Mouse (Mus musculus): Measurements from ENCODE around the gene Ltb4r2. TPM values are rescaled to one million over a fixed set of nuclear protein-coding genes. Genes with fewer than 3 reads are reported as not detected.

The Ltb4r2 gene
- polyA plus RNA-seq, 1 experiment from 2014 or later = 0.25 TPM

GRCm38 (mm10) chr14:55765696-55766095 is 4.5 kb downstream of the Ltb4r2 start, which contains the start of gene Ltb4r1:
TSS of gene Ltb4r1 (plus strand) at chr14:55765962.
- WGBS = 54% methylated on average over 4 of the region's 4 CpGs
- ATAC-seq (ENCODE audit: extremely low read depth, insufficient number of reproducible peaks, low FRiP score, low TSS enrichment) = no peak

GRCm38 (mm10) chr14:55767519-55768414 is 6.5 kb downstream of the Ltb4r2 start:
- peak; percentile 32; the same call in 1 of the 2 replicates for ATAC-seq (ENCODE audit: extremely low read depth, insufficient number of reproducible peaks, low FRiP score, low TSS enrichment)

More at GRCm38 (mm10) chr14:55765696-55766095, 4.5 kb downstream of the Ltb4r2 start, which contains the start of gene Ltb4r1:
- H3K4me2 ChIP-seq = no peak within 1 kb of the TSS
- H3K36me3 ChIP-seq = peaks cover 3% of the 10 kb centered on the region; the same call in 1 of the 2 replicates
- peaks cover 90% of the 10 kb centered on the region for H3K27me3 ChIP-seq (replicated peaks)
- H3K9me3 ChIP-seq = no peaks in the 10 kb centered on the region
- no peak within 1 kb of the TSS for H3K9ac ChIP-seq
- H3K4me1 ChIP-seq = peaks cover 41% of the 10 kb centered on the region
- H3K27ac ChIP-seq (replicated peaks) = no peak within 1 kb of the TSS
- H3K4me3 ChIP-seq = no peak within 1 kb of the TSS

GRCm38 (mm10) chr14:55768555-55768954 is 7.3 kb downstream of the Ltb4r2 start:
- 85% methylated on average over 6 of the region's 6 CpGs for WGBS
- H3K9ac ChIP-seq = no peak overlapping the region
- no peak for ATAC-seq (ENCODE audit: extremely low read depth, insufficient number of reproducible peaks, low FRiP score, low TSS enrichment)

More at GRCm38 (mm10) chr14:55767519-55768414, 6.5 kb downstream of the Ltb4r2 start:
- 11% methylated on average over 52 of the region's 52 CpGs for WGBS
- Histone ChIP-seq H3K27me3 (replicated peaks) (peaks cover 77% of the 10 kb centered on the region), H3K4me1 (peaks cover 29% of the 10 kb centered on the region), H3K9me3 (no peaks in the 10 kb centered on the region), H3K36me3 (peaks cover 3% of the 10 kb centered on the region; the same call in 1 of the 2 replicates), H3K9ac (peak overlapping the region; percentile 78), H3K4me3 (peak overlapping the region; percentile 53), H3K4me2 (peak overlapping the region; percentile 82), H3K27ac (replicated peaks) (no peak overlapping the region)

GRCm38 (mm10) chr14:55769087-55769703 is 8.0 kb downstream of the Ltb4r2 start:
- H3K9ac ChIP-seq = no peak overlapping the region
- no peaks in the 10 kb centered on the region for H3K9me3 ChIP-seq
- no peak overlapping the region for H3K27ac ChIP-seq (replicated peaks)
- 69% methylated on average over 16 of the region's 16 CpGs for WGBS
- H3K27me3 ChIP-seq (replicated peaks) = peaks cover 70% of the 10 kb centered on the region
- peaks cover 14% of the 10 kb centered on the region for H3K4me1 ChIP-seq
- H3K4me2 ChIP-seq = no peak overlapping the region
- no peak overlapping the region for H3K4me3 ChIP-seq
- no peak for ATAC-seq (ENCODE audit: extremely low read depth, insufficient number of reproducible peaks, low FRiP score, low TSS enrichment)
- H3K36me3 ChIP-seq = peaks cover 8% of the 10 kb centered on the region

More at GRCm38 (mm10) chr14:55768555-55768954, 7.3 kb downstream of the Ltb4r2 start:
- Histone ChIP-seq H3K27ac (replicated peaks) (no peak overlapping the region), H3K4me1 (peaks cover 21% of the 10 kb centered on the region), H3K27me3 (replicated peaks) (peaks cover 73% of the 10 kb centered on the region), H3K4me2 (no peak overlapping the region), H3K4me3 (no peak overlapping the region), H3K36me3 (peaks cover 3% of the 10 kb centered on the region; the same call in 1 of the 2 replicates), H3K9me3 (no peaks in the 10 kb centered on the region)

- Histone ChIP-seq H3K36me3 (peaks cover 42% of the 10 kb centered on the region), H3K9ac (no peak overlapping the region), H3K4me3 (no peak overlapping the region), H3K4me2 (no peak overlapping the region), H3K4me1 (peaks cover 28% of the 10 kb centered on the region), H3K9me3 (no peaks in the 10 kb centered on the region), H3K27ac (replicated peaks) (no peak overlapping the region), H3K27me3 (replicated peaks) (peaks cover 23% of the 10 kb centered on the region)
- WGBS = 58% methylated on average over 7 of the region's 7 CpGs
- ATAC-seq (ENCODE audit: extremely low read depth, insufficient number of reproducible peaks, low FRiP score, low TSS enrichment) = no peak
Observed at GRCm38 (mm10) chr14:55776711-55777110, 15.5 kb downstream of the Ltb4r2 start.

GRCm38 (mm10) chr14:55777176-55777575 is 15.9 kb downstream of the Ltb4r2 start:
- WGBS = 17% methylated on average over 3 of the region's 3 CpGs
- no peak overlapping the region for H3K4me3 ChIP-seq
- no peak for ATAC-seq (ENCODE audit: extremely low read depth, insufficient number of reproducible peaks, low FRiP score, low TSS enrichment)

GRCm38 (mm10) chr14:55777806-55778205 is 16.6 kb downstream of the Ltb4r2 start:
- no peak for ATAC-seq (ENCODE audit: extremely low read depth, insufficient number of reproducible peaks, low FRiP score, low TSS enrichment)
- no peaks in the 10 kb centered on the region for H3K9me3 ChIP-seq
- no peak overlapping the region for H3K4me3 ChIP-seq
- H3K4me1 ChIP-seq = peaks cover 38% of the 10 kb centered on the region
- peaks cover 42% of the 10 kb centered on the region for H3K36me3 ChIP-seq
- H3K9ac ChIP-seq = 0 out of 2 replicates have a peak overlapping the region, but pooled peaks have one; percentile 12
- 76% methylated on average over 11 of the region's 11 CpGs for WGBS
- no peak overlapping the region for H3K27ac ChIP-seq (replicated peaks)
- peaks cover 29% of the 10 kb centered on the region for H3K27me3 ChIP-seq (replicated peaks)
- H3K4me2 ChIP-seq = no peak overlapping the region

More at GRCm38 (mm10) chr14:55777176-55777575, 15.9 kb downstream of the Ltb4r2 start:
- Histone ChIP-seq H3K9me3 (no peaks in the 10 kb centered on the region), H3K4me2 (no peak overlapping the region), H3K27ac (replicated peaks) (no peak overlapping the region), H3K9ac (no peak overlapping the region), H3K4me1 (peaks cover 32% of the 10 kb centered on the region), H3K36me3 (peaks cover 42% of the 10 kb centered on the region), H3K27me3 (replicated peaks) (peaks cover 24% of the 10 kb centered on the region)

GRCm38 (mm10) chr14:55778686-55779085 is 17.5 kb downstream of the Ltb4r2 start:
- 80% methylated on average over 15 of the region's 15 CpGs for WGBS
- H3K27ac ChIP-seq (replicated peaks) = no peak overlapping the region
- H3K27me3 ChIP-seq (replicated peaks) = peaks cover 33% of the 10 kb centered on the region
- H3K4me3 ChIP-seq = no peak overlapping the region
- H3K36me3 ChIP-seq = peaks cover 42% of the 10 kb centered on the region
- H3K4me1 ChIP-seq = peaks cover 47% of the 10 kb centered on the region
- H3K9ac ChIP-seq = no peak overlapping the region
- no peak overlapping the region for H3K4me2 ChIP-seq
- no peaks in the 10 kb centered on the region for H3K9me3 ChIP-seq
- no peak for ATAC-seq (ENCODE audit: extremely low read depth, insufficient number of reproducible peaks, low FRiP score, low TSS enrichment)

- Histone ChIP-seq H3K9me3 (no peaks in the 10 kb centered on the region), H3K4me1 (peaks cover 57% of the 10 kb centered on the region), H3K4me3 (no peak overlapping the region), H3K27ac (replicated peaks) (no peak overlapping the region), H3K9ac (no peak overlapping the region), H3K27me3 (replicated peaks) (peaks cover 36% of the 10 kb centered on the region), H3K36me3 (peaks cover 35% of the 10 kb centered on the region), H3K4me2 (no peak overlapping the region)
- no peak for ATAC-seq (ENCODE audit: extremely low read depth, insufficient number of reproducible peaks, low FRiP score, low TSS enrichment)
- WGBS = 51% methylated on average over 16 of the region's 16 CpGs
Observed at GRCm38 (mm10) chr14:55779656-55780055, 18.4 kb downstream of the Ltb4r2 start.

- Histone ChIP-seq H3K27ac (replicated peaks) (no peak overlapping the region), H3K4me2 (peak overlapping the region; percentile 73), H3K36me3 (peaks cover 29% of the 10 kb centered on the region), H3K4me1 (peaks cover 63% of the 10 kb centered on the region), H3K27me3 (replicated peaks) (peaks cover 47% of the 10 kb centered on the region), H3K9me3 (no peaks in the 10 kb centered on the region), H3K9ac (0 out of 2 replicates have a peak overlapping the region, but pooled peaks have one; percentile 21), H3K4me3 (peak overlapping the region; percentile 7; the same call in 1 of the 2 replicates)
- 73% methylated on average over 11 of the region's 11 CpGs for WGBS
- ATAC-seq (ENCODE audit: extremely low read depth, insufficient number of reproducible peaks, low FRiP score, low TSS enrichment) = no peak
Observed at GRCm38 (mm10) chr14:55780736-55781135, 19.5 kb downstream of the Ltb4r2 start.

- Histone ChIP-seq H3K9ac (peak overlapping the region; percentile 61), H3K36me3 (peaks cover 29% of the 10 kb centered on the region), H3K27ac (replicated peaks) (no peak overlapping the region), H3K9me3 (no peaks in the 10 kb centered on the region), H3K27me3 (replicated peaks) (peaks cover 53% of the 10 kb centered on the region), H3K4me2 (peak overlapping the region; percentile 73), H3K4me3 (peak overlapping the region; percentile 61), H3K4me1 (peaks cover 63% of the 10 kb centered on the region)
- no peak for ATAC-seq (ENCODE audit: extremely low read depth, insufficient number of reproducible peaks, low FRiP score, low TSS enrichment)
- WGBS = 16% methylated on average over 14 of the region's 14 CpGs
Observed at GRCm38 (mm10) chr14:55781310-55781709, 20.1 kb downstream of the Ltb4r2 start.
